ENCODE assay signal across 15 mouse cellular contexts in the genomic region with DNA sequence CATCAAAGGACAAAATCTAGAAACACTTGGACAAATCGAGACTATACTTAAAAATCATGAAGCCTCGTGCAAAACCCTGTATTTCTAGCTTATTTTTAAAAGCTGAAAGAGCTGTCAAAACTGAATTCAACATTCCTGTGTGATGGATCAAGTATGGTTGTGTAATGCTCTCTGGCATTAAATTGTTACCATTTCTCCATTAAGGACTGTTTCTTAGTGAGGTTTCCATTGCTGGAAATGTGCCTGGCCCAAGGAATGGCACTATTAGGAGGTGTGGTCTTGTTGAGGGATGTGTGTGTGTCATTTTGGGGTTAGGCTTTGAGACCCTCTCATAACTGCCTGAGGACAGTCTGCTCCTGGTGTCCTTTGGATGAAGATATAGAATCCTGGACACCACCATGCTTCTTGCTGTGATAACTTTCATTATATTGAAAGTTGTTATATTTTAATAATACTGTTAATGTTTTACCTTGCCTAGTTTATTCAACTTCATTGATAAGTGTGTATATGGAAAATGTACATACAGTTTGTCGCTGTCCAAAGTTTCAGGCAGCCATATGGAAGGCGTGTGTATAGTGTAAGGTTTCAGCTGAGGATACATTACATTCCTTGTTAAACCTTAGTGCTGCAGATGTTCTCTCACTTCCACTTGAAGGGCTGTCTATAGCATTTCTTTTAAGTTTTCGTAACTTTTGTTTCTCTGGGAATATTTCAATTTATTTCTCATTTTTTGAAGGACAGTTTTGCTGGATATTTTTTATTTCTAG.
"Had no signal": no experiment of that assay in that cellular context is flagged by ENCODE, and none has a peak within 500 bp of the region (broad histone marks: within the 10 kb centered on the region; RNA-seq: fewer than 3 reads in every experiment).

No protein-coding gene starts in this region.

- H3K4me1 ChIP-seq: limb, embryonic 15.5 days had no signal

- H3K9ac ChIP-seq: limb, embryonic 15.5 days; liver, embryonic 12.5 days; lung, embryonic 15.5 days; midbrain, embryonic 13.5 days; neural tube, embryonic 15.5 days had no signal

- H3K27ac ChIP-seq: layer of hippocampus, adult 2 months; limb, embryonic 15.5 days; liver, embryonic 12.5 days; lung, embryonic 15.5 days; midbrain, embryonic 13.5 days; neural tube, embryonic 15.5 days; stomach, postnatal 0 days had no signal

- H3K4me3 ChIP-seq: layer of hippocampus, adult 2 months; limb, embryonic 15.5 days; liver, embryonic 12.5 days; lung, embryonic 15.5 days; midbrain, embryonic 13.5 days; myocyte; neural tube, embryonic 15.5 days had no signal

- H3K27me3 ChIP-seq: limb, embryonic 15.5 days; liver, embryonic 12.5 days; lung, embryonic 15.5 days; midbrain, embryonic 13.5 days; neural tube, embryonic 15.5 days had no signal

- DNase-seq: kidney, adult 11 months; kidney, postnatal 10 days; kidney, postnatal 4 days; lung, postnatal 4 days; right cerebral cortex, adult 18-20 months; right cerebral cortex, postnatal 25 days; thymus, postnatal 4 days had no signal

- ATAC-seq: liver, embryonic 12.5 days; midbrain, embryonic 13.5 days had no signal

- H3K9me3 ChIP-seq: limb, embryonic 15.5 days; liver, embryonic 12.5 days; lung, embryonic 15.5 days; midbrain, embryonic 13.5 days; neural tube, embryonic 15.5 days had no signal

- H3K36me3 ChIP-seq: lung, embryonic 15.5 days; neural tube, embryonic 15.5 days had no signal

- H3K4me2 ChIP-seq: limb, embryonic 15.5 days; liver, embryonic 12.5 days; lung, embryonic 15.5 days; midbrain, embryonic 13.5 days; neural tube, embryonic 15.5 days had no signal
